Mouse (Mus musculus) midbrain, embryonic 14.5 days (tissue): ENCODE results near the gene Gucd1. TPM values are rescaled to one million over a fixed set of nuclear protein-coding genes. Genes with fewer than 3 reads are reported as not detected.
"Not testable (repeated sequence)": the region's sequence is repeated elsewhere in the genome, so short reads cannot be mapped to it uniquely, and the experiment has no call there.

Source experiments
- ATAC-seq: fragments of 200-750 bp; cut with Nextera tagmentation; 2 replicates; pipeline ENCODE4 v1.8.0; 2017; ENCODE audit warnings: moderate number of reproducible peaks, moderate library complexity; ENCODE audit not compliant: low FRiP score, low TSS enrichment
- DNase-seq: peaks from one replicate; pipeline ENCODE4 v3.0.0-alpha.2; 2015
- H3K27ac ChIP-seq: fragments of 300-500 bp; sonication (generic); replicated peaks from 2 replicates; pipeline ENCODE4 v1.5.1; 2014; ENCODE audit warnings: mild to moderate bottlenecking, low read depth, low read length, moderate library complexity
- H3K27me3 ChIP-seq: fragments of 300-500 bp; sonication (generic); 2 replicates; pipeline ENCODE4 v1.6.1; 2014; ENCODE audit warnings: low read length, control low read depth, mixed read lengths; ENCODE audit not compliant: control insufficient read depth, insufficient read depth
- H3K36me3 ChIP-seq: fragments of 300-500 bp; sonication (generic); 2 replicates; pipeline ENCODE4 v1.6.1; 2014; ENCODE audit warnings: low read length, control low read depth; ENCODE audit not compliant: control insufficient read depth, insufficient read depth
- H3K4me1 ChIP-seq: fragments of 300-500 bp; sonication (generic); 2 replicates; pipeline ENCODE4 v1.6.1; 2014; ENCODE audit warnings: mild to moderate bottlenecking, antibody characterized with exemption, low read length, control low read depth; ENCODE audit not compliant: control insufficient read depth, insufficient read depth
- H3K4me2 ChIP-seq: fragments of 300-500 bp; sonication (generic); 2 replicates; pipeline ENCODE4 v1.6.1; 2014; ENCODE audit warnings: mild to moderate bottlenecking, low read length, moderate library complexity
- H3K4me3 ChIP-seq: fragments of 300-500 bp; sonication (generic); replicated peaks from 2 replicates; pipeline ENCODE4 v1.5.1; 2014; ENCODE audit warnings: low read depth, low read length
- H3K9ac ChIP-seq: fragments of 300-500 bp; sonication (generic); replicated peaks from 2 replicates; pipeline ENCODE4 v1.6.1; 2014; ENCODE audit warnings: mild to moderate bottlenecking, low read length, moderate library complexity
- H3K9me3 ChIP-seq: fragments of 300-500 bp; sonication (generic); 2 replicates; pipeline ENCODE4 v1.6.1; 2016; ENCODE audit warnings: low read length, control low read depth, mixed read lengths; ENCODE audit not compliant: control insufficient read depth
- WGBS: fragments of 180-500 bp; shearing (Covaris S2); extraction: QIAGEN DNeasy Blood & Tissue Kit; methylation state at CpG from one replicate; pipeline ENCODE4 v1.1.7; 2014; 5-methylcytosine and 5-hydroxymethylcytosine counted together
- polyA plus RNA-seq: library from polyadenylated mRNA; unstranded; fragments of >200 nt; fragmentation: Nextera tagmentation; extraction: Ambion mirVana; gene quantifications from 2 replicates; pipeline ENCODE4 v1.2.1, GENCODE M21; 2014

The Gucd1 gene
- polyA plus RNA-seq, 1 experiment from 2014 or later, result 31.5 TPM

- WGBS, result 87% methylated on average over 4 of the region's 4 CpGs
- DNase-seq, result no peak
Observed at GRCm38 (mm10) chr10:75458329-75458728, 59.4 kb downstream of the Gucd1 start.

GRCm38 (mm10) chr10:75457852-75458251 is 59.9 kb downstream of the Gucd1 start:
- no peak overlapping the region for H3K4me2 ChIP-seq
- no peak for ATAC-seq
- no peaks in the 10 kb centered on the region for H3K27me3 ChIP-seq
- 76% methylated on average over 1 of the region's 1 CpGs for WGBS
- no peak overlapping the region for H3K9ac ChIP-seq
- no peak for DNase-seq
- H3K27ac ChIP-seq, result no peak overlapping the region
- no peaks in the 10 kb centered on the region for H3K4me1 ChIP-seq
- H3K4me3 ChIP-seq, result no peak overlapping the region
- no peaks in the 10 kb centered on the region for H3K9me3 ChIP-seq
- no peaks in the 10 kb centered on the region for H3K36me3 ChIP-seq

More at GRCm38 (mm10) chr10:75458329-75458728, 59.4 kb downstream of the Gucd1 start:
- no peaks in the 10 kb centered on the region for H3K27me3 ChIP-seq
- no peak for ATAC-seq
- no peak overlapping the region for H3K9ac ChIP-seq
- H3K4me1 ChIP-seq, result no peaks in the 10 kb centered on the region
- no peak overlapping the region for H3K4me3 ChIP-seq
- H3K9me3 ChIP-seq, result no peaks in the 10 kb centered on the region
- H3K4me2 ChIP-seq, result no peak overlapping the region
- no peak overlapping the region for H3K27ac ChIP-seq
- H3K36me3 ChIP-seq, result no peaks in the 10 kb centered on the region

- not testable (repeated sequence) for H3K9ac ChIP-seq, H3K27me3 ChIP-seq, H3K36me3 ChIP-seq, H3K4me2 ChIP-seq, DNase-seq, H3K4me3 ChIP-seq, H3K4me1 ChIP-seq, H3K27ac ChIP-seq, ATAC-seq, H3K9me3 ChIP-seq
- 83% methylated on average over 11 of the region's 18 CpGs for WGBS
Observed at GRCm38 (mm10) chr10:75456061-75456831, 61.5 kb downstream of the Gucd1 start.

GRCm38 (mm10) chr10:75451036-75451786 is 66.6 kb downstream of the Gucd1 start:
- DNase-seq (peak; percentile 75), ATAC-seq (no peak)
- H3K4me3 ChIP-seq, result no peak overlapping the region
- no peak overlapping the region for H3K27ac ChIP-seq
- H3K36me3 ChIP-seq, result no peaks in the 10 kb centered on the region
- WGBS, result 31% methylated on average over 10 of the region's 10 CpGs
- no peaks in the 10 kb centered on the region for H3K9me3 ChIP-seq
- no peak overlapping the region for H3K9ac ChIP-seq
- H3K27me3 ChIP-seq, result no peaks in the 10 kb centered on the region
- H3K4me2 ChIP-seq, result no peak overlapping the region
- peaks cover 4% of the 10 kb centered on the region; the same call in 1 of the 2 replicates for H3K4me1 ChIP-seq

DNA sequence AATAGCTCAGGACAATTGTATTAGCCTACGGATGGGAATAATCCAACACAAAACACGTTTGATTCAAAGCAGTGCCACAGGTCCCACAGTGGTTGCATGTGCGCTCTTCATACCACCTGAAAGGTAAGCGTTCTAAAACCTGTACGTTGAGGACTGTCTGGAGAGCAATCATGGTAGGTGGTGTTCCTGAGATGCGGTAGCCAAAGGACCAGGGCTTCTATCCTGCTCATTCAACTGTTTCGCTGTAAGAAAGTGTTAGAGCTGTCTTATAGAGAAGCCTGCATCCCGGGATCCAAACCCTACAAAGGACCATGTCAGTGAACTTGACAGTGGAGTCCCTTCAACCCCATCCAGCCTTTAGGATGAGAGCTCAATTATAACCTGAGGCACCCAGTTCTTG is 67.4 kb downstream of the Gucd1 start:
- ATAC-seq (no peak), DNase-seq (no peak)
- 89% methylated on average over 8 of the region's 8 CpGs for WGBS
- no peak overlapping the region for H3K27ac ChIP-seq
- H3K9me3 ChIP-seq, result no peaks in the 10 kb centered on the region
- H3K9ac ChIP-seq, result no peak overlapping the region
- peaks cover 4% of the 10 kb centered on the region; the same call in 1 of the 2 replicates for H3K4me1 ChIP-seq
- H3K4me2 ChIP-seq, result no peak overlapping the region
- no peak overlapping the region for H3K4me3 ChIP-seq
- no peaks in the 10 kb centered on the region for H3K27me3 ChIP-seq
- no peaks in the 10 kb centered on the region for H3K36me3 ChIP-seq

GRCm38 (mm10) chr10:75448806-75449420 is 68.9 kb downstream of the Gucd1 start:
- H3K4me2 ChIP-seq, result no peak overlapping the region
- WGBS, result 88% methylated on average over 6 of the region's 6 CpGs
- H3K9ac ChIP-seq, result no peak overlapping the region
- H3K4me3 ChIP-seq, result no peak overlapping the region
- peaks cover 15% of the 10 kb centered on the region for H3K4me1 ChIP-seq
- H3K27me3 ChIP-seq, result no peaks in the 10 kb centered on the region
- no peak for ATAC-seq
- H3K36me3 ChIP-seq, result no peaks in the 10 kb centered on the region
- no peak overlapping the region for H3K27ac ChIP-seq
- no peak for DNase-seq
- no peaks in the 10 kb centered on the region for H3K9me3 ChIP-seq

DNA sequence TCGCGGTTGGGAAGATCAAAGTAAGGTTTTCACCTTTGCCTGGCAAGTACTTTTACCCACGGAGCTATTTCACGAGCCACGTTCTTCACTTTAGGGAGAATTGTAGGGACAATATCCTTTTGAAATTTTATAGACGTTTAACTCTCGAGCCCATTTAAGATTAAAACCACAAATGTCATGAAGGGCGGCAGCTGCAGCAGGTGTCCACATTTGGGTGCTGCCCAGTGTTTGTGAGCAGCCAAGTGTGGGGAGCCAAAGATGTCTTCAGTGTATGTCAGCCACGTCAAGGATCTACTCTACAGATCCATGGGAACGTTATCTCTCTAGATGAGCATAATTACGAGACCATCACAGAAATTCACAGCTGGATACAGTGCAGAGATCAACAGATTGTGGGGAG is 70.3 kb downstream of the Gucd1 start:
- Histone ChIP-seq H3K27ac (no peak overlapping the region), H3K9ac (no peak overlapping the region), H3K9me3 (no peaks in the 10 kb centered on the region), H3K4me1 (peaks cover 15% of the 10 kb centered on the region), H3K4me3 (no peak overlapping the region), H3K4me2 (no peak overlapping the region), H3K36me3 (no peaks in the 10 kb centered on the region), H3K27me3 (no peaks in the 10 kb centered on the region)
- no peak for DNase-seq
- ATAC-seq, result no peak
- WGBS, result 84% methylated on average over 11 of the region's 11 CpGs

GRCm38 (mm10) chr10:75446501-75447083 is 71.2 kb downstream of the Gucd1 start:
- DNase-seq (no peak), ATAC-seq (no peak)
- no peak overlapping the region for H3K9ac ChIP-seq
- peaks cover 13% of the 10 kb centered on the region for H3K4me1 ChIP-seq
- no peak overlapping the region for H3K4me3 ChIP-seq
- no peaks in the 10 kb centered on the region for H3K9me3 ChIP-seq
- H3K4me2 ChIP-seq, result no peak overlapping the region
- no peaks in the 10 kb centered on the region for H3K36me3 ChIP-seq
- no peaks in the 10 kb centered on the region for H3K27me3 ChIP-seq
- no peak overlapping the region for H3K27ac ChIP-seq
- WGBS, result 76% methylated on average over 13 of the region's 13 CpGs
